Mouse (Mus musculus): ENCODE measurements around the gene Ccr3.
"Not testable (repeated sequence)": the region's sequence is repeated elsewhere in the genome, so short reads cannot be mapped to it uniquely, and the experiment has no call there.

Gene Ccr3

DNA sequence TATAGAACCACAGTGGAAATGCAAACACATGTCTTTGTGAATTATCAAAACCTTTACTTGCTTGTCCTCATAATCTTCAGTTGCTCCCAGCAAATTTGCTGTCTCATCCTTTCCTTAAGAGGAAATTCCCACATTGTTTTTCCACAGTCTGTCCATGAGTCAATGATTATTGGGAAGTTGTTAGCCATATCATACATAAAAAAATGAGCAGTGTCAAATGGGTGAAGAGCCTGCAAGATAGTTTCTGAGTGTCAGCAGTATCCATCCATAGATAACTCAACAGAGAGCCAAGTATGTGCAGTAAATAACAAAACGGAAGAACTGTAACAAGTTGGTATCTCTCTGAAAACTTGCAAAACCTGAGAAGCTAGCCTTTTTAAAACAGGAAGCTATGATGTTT lies at the start of gene Ccr3:
Ccr3 (plus strand) TSS at position 301 of the 400 bp plus-strand sequence.
- DNase-seq, result no peak

DNA sequence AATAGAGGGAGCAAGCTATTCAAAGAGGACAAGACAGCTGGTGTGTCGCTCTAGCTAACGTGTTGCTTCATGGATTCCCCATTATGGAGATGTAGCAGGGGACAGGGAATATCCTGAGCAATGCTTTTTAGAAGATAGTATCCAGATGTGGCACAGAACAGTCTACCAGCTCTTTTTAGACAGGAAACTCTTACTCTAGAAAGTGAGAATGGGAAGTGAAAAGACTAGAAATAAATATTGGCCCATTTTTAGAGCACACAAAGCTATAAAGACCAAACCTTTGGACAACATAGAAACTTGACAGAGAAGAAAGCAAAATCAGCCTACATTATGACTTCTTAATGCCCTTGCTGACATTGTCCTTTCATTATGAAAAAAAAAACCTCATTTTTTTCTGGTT lies 46.1 kb upstream of the Ccr3 start:
- no peak for DNase-seq

DNA sequence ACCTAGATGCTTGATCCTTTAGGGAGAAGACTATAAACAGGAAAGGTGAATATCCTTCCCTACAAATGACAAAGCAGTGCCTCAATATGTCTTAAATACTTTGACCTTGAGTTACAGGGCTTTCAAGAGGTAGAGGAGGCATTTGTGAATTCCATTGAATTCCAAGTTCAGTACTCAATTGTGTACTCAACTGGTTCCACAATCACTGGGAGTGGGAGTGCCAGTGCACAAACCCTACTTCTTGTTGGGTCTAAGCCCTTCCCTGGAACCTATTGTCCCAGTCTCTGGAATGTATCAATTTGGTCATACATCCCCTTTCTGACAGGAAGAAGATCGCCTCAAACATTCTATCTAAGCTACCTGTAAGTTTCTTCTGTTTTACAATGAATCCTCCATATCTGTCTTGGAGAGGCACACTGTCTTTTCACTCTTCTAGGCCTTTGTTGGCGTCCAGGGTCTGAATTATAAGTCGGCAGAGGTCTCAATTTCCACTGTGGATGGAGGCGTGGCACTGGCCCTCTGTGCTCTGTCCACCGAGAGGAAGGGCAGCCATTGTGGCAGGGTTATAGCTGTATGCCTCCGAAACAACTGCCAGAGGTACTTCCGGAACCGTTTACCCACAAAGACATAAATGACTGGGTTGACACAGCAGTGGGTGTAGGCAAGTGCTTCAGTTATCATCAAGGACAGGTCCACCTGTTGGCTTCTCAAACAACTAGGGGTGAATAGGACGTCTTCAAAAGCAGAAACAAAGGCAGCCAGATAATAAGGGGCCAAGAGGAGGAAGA lies 44.7 kb upstream of the Ccr3 start:
- no peak for DNase-seq

DNA sequence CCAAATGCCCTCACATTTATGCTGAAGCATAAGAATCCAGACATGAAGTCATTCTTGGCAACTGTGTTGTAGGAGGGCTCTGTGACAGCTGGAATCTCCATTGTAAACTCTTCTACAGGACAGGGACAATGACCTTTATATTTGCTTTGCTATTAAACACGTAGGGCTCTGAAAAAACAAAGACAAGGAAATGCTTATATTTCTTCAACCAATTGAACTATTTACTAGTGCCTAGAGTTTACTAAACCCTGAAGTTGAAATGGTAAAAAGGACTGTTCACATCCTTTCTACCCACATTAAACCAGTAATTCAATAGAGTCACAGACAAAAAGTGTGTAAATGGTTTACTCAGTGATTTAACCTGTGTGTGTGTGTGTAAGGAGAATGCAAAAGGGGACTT lies 43.5 kb upstream of the Ccr3 start, which contains the start of gene Ccr1l1:
Ccr1l1 (minus strand) TSS at position 101 of the 400 bp plus-strand sequence.
- no peak for DNase-seq

DNA sequence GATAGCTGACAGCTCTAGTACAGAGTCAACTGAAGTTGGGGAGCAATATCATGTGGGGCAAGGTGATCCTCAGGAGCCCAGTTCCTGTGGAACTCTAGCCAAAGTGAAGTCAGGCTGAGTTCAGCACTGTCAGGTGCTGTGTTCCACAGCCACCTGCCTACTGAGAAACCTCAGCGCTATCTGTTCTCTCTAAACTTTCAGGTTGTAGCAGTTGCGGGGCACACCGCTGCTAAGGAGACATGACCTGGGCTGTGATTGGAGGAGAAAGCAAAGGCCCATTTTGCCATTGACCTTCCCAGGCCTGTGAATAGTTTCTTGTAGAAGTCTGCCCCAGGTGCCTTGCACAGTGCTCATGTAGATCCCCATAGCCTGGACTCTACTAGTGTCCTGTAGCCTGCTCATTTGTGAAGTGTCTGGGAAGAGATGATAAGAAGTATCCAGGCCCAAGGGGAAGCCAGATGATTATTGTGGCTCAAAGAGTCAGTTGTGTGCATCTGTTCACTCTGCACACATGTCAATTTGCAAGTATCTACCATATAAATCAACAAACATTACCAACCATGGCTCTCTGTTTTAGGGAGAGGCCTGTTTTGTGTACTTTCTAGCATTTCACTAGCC lies 40.8 kb upstream of the Ccr3 start:
- DNase-seq, result not testable (repeated sequence)

DNA sequence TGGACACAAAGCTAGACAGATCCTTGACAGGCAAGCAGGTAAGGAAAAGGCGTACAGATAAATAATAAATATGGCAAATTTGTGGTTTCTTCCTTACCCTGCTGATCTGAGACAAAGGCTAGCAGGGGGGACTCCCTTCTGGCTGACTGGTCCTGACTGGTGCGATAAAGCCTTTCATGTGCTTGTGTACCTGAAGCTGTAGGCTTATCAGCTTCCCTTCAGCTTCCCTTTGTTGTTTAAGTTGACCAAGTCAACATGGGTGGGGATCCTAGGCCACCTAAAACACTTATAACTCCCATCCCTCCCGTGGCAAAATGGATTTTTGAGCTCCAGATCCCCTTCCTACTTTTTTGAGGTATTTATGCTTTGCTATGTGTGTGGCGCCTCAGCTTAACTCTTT lies 39.9 kb upstream of the Ccr3 start:
- no peak for DNase-seq

DNA sequence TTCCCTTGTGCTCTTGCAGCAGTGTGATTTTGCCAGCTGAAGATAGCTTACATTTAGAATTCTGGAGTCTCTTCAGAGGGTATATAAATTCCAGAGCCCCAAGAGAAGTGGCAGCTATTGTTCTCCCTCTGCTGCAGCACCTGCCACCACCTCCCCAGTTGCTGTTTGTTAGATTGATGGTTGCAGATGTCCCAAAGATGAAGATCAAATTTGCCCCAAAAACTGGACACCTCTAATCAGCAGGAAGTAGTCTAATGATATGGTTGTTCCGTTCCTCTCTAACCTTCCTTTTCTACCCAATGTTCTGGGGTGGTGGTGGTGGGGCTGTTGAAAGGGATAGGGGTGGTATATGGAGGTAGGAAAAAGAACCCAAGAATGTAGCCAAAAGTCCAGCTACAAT lies 39.1 kb upstream of the Ccr3 start:
- DNase-seq, result no peak

DNA sequence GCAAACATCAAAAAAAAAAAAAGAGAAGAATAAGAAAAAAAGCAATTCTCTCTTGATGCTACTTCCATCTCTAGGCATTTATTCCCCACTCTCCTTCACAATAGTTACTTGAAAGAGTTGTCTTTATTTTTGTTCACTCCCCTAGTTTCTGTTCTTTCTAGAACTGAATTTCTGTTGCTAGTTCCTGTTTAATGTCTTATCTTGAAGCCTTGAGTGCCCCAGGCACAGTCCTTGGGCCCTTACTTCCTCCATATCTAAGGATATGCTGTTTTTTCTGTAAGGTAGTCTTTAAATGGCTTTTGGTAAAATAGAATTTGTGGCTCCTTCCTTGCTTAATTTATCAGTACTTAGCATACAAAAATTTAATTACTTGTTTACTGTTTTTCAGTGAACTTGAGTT lies 36.8 kb upstream of the Ccr3 start:
- no peak for DNase-seq

DNA sequence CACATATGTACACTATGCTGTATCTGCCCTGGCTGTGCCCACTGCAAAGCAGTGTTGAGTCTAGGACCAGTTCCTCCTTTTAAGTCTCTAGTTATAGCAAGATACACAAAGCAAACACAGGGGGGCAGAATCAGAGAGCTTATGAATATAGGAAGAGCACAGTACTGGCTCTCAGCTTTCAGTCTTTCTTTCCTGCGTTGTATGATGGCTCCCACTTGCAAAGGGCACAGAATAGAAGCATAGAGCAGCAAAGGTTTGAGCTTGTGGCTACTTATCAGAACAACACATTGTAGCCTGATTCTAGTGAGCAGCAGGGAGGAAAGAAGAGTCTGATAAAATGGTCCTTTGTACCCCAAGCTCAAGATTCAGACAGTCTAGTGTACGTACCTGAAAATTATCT lies 35.6 kb upstream of the Ccr3 start:
- DNase-seq, result peak in 1 of 2 experiments; percentile 4

DNA sequence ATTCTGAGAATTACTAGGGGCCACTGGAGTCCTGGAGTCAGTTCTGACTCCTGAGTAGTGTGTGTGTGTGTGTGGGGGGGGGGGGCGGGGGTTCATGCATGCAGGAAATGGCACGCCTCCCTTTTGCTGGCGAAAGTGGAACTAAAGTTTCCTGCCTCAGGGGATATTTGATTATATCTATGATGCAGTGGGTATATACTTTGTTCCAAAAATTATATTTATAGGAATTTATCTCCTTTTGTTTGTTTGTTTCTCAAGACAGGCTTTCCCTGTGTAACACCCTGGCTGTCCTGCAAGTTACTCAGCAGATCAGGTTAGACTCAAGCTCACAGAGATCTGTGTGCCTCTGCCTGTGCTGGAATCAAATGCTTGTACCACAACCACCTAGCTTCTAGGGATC lies 32.1 kb upstream of the Ccr3 start:
- no peak for DNase-seq

DNA sequence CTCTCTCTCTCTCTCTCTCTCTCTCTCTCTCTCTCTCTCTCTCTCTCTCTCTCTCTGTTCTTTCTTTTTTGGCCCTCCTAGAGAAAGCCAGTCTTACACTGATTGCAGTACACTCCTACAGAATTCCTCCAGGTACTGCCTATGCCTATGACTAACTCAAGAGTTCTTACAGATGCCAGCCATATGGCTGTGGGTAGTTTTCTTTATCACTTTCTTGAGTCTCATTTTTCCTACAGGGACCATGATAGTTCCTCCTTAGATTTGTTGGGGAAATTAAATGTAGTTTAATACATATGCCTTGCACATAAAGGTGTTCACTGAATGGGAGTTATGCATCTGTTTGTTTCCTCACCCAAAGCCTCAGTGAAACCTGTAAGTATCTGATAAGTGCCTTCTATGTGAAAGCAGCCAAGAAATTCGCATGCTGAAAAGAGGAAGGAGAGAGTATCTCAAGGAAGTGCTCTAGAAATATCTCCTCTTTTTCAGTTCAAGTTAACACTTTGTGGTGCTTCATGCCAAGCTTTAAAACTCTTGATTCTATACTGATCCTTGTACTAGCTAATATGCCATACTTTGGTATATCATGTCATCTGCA lies 30.4 kb upstream of the Ccr3 start:
- no peak for DNase-seq

DNA sequence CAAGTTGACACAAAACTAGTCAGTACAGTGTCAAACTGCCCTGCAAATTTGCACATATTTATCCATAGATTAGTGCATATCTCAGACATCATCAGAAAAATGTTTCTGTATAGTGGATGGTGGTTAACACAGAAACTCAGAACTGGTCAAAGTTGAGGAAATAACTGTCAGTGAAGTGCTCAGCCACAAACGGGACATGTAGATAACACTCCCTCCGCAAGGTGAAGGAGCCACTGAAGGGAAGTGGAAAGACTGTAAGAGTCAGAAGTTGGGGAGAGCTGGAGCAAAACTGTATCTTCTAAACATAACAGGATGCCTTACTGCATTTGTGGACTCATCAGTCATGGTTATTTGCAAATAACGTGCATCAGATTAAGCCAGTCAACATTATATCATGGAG lies 24.1 kb upstream of the Ccr3 start:
- DNase-seq, result no peak

DNA sequence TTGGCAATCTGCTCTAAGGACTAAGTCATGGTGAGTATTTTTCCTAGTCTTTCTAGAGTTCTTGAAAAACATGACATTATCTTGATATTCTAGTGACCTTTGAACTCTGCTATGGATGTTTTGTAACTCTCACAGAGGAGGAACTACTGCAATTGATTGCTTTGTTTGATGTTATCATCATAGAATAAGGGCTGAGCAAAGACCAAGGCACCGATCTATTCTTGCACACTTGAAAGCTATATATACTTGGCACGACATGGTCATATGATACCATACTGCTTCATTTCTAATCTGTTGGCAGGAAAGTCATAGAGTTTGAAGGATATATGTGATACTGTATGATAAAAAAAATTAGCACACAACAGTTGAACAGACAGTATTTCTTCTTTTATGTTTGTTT lies 22.0 kb upstream of the Ccr3 start:
- no peak for DNase-seq

DNA sequence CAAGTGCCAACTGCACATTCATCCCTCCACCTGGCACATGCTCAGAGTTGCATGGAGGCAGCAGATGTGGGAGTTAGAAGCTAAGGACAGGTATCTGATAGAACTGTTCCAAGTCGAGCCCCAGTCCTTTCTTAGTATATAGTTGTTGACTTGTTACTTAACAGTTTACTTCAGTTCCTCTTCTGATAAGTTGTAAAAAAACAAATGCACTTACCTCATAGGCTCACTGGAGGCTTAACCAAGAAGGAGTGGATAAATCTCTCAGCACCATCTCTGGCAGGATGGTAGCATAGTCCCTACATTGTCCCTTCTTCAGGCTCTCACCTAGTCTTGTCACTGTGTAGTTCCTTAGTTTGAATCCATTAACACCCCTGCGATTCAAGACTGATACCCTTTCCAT lies 9.1 kb upstream of the Ccr3 start:
- no peak for DNase-seq

DNA sequence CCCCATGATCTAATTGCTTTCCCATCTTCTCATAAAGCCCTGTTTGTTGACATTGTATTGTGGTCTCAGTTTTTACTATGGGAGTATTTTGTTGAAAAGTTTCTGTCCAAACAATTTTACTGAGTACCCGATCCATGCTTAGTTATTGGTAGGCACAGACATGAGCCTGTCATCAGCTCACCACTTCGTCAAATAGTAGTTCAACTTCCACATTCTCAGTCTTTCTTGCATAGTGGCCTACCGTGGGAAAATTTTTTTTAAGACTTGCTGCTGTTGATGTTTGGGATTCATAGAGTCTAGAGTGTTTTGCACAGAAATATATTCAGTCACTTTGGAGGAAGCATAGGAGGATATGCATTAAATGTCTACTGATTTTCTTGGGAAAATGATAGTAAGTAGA lies 8.5 kb upstream of the Ccr3 start:
- DNase-seq, result no peak

DNA sequence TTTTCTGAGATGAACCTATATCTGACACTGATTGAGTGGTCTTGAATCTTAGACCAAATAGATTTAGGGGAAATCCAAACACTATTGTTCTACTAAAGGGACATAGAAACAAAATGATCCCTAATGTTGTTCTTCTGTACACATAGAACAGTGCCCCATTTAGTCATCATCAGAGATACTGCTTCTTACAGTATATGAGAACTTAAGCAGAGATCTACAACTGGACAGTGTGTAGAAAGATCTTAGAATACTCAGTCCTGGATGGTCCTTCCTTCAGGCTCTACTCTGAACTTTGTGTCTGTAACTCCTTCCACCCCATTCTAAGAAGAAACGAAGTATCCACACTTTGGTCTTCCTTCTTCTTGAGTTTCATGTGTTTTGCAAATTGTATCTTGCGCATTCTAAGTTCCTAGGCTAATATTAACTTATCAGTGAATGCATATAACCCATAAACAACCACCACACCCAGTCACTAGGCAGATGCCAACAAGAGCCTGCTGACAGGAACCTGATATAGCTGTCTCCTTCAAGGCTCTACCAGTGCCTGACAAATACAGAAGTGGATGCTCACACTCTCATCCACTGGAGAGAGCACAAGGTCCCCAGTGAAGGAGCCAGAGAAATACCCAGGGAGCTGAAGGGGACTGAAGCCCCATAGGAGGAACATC lies 6.7 kb upstream of the Ccr3 start:
- DNase-seq, result no peak

DNA sequence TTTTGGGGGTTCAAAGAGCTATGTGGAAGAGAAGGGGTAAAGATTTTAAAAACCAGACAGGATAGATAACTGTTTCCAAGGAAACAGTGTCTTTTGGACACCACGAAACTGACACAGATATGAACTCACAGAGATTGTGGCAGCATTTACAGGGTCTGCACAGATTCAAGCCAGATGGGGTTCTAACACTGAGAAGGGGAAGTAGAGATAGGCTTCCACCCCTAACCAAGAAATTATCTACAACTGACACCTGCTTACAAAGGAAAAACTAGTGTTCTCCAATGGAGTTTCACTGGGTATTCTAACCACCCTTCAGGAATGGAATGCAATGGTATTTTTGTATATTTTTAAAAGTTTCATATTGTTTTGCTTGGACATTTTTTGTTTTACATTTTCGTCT lies 5.7 kb upstream of the Ccr3 start:
- no peak for DNase-seq

DNA sequence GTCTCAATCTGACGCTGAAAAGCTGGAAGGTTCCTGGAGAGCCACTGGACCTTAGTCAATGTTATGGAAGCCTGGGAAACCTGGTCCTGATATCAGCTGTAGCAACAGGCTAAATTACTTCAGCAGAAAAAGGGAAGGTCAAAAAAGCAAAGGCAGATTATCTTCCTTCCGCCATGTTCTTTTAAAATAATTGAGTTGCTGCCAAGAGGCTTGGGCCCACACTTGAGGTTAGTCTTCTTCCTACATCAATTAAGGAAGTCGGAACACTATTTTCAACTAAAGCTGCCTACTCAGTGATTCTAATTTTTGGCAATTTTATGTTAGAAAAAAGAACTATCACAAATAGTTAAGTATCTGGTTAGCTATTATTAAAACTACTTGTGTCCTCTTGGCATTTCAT lies 1.9 kb upstream of the Ccr3 start:
- DNase-seq, result no peak

DNA sequence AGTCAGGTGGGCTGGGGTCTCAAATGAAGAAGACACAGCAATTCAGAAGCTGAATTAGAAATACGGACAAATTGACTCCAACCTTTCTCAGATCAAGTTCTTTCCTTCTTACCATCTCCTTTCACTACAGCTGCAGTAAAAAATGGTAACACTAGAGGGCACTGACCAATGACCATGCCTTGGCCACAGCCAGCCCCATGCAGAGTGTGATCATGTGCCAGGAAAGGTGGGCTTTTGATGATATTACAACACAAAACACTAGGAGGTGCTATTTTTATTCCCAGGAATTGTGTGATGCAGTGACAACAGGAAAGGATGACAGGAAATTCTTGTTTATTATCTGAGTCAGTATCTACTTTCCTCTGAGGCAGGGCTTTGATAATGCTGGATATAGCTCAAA lies 11.6 kb downstream of the Ccr3 start:
- DNase-seq, result peak; percentile 9 to 21

DNA sequence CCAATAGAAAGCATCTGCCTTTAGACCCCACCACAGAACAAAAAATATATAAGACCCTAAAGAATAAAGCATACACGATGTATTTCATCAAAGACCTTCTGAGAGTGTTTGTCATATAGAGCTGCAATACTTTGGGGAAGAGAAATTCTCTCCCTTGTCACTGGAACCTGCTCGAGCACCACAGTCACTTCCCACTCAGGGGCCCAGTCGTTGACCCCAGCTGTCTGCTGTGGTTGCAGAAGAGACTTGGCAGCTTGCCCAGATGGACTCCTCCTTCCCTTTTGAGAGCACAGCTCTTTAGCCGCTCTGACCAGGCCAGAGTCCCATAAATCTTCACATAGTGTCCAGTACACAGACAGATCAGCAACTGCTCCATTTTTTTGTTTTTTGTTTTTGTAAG lies 15.9 kb downstream of the Ccr3 start:
- peak; percentile 84 to 87 for DNase-seq

DNA sequence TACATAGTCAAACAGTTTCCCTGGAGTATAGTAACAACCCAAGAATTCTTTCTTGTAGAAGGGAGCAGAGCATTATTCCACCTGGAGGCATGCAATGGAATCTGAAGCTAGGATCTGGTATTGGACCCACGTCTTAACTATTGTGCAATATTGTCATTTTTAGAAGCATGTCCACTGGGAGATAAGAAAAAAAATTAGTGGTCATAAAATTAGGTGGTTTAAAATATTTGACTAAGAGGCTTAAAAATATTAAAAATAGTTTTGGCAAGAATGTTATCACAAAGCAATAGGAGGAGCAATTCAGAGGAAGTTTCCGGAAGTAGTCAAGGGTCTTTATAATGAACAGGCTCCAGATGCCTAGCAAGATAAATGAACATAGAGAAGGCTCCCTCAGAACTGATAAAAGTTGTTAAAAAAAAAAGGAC lies 16.4 kb downstream of the Ccr3 start:
- DNase-seq, result no peak

DNA sequence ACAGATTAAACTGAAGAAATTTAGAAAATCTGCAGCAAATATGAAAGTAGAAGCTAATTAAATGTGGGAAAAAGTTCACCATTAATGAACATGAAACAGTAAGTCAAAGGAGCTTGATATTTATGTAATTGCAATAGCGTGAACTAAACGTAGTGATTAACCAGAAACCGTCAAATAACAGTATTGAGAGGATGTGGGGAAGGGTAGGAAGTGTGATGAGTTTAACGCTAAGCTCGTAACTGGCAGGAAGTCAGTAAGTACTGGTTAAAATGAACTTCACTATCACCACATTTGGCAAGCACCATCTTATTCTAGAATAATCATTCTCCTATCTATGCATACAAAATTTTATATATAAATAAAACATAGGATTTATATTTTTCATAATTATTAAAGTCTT lies 17.2 kb downstream of the Ccr3 start:
- no peak for DNase-seq

DNA sequence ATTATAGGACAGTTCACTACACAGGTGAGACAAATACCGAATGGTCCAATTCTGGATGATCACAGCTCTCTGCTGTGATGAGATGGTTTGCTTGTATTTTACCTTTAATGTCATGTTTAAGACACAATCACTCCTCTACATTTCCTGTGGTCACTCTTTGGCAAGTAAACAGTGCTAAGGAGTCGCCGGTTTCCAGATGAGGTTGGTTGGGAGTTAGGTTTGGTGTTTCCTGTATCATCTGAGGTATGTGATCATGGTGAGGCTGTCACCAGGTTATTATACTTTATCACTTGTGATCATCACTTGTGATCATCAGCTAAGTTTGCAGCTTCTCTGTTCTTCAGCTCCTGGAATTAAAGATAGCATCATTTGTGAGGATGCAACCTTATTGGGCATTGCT lies 19.2 kb downstream of the Ccr3 start:
- no peak for DNase-seq

DNA sequence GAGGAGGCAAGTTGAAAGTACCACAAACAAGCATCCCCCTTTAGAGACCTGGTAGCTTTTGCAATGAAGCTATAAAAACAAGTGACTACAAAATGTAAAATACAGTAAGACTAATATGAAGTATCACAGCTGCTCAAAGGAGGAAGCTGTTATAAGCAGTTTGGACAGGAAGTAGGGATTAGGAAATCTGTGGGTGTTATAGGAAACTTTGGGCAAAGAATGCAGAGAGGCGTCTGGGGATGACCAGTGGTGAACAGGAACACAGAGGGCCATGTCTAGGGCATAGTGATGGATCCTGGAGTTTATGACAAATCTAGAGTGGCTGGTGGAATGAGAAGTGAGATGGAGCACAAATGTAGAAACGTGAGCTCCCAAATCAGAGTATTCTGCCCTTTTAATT lies 31.8 kb downstream of the Ccr3 start:
- DNase-seq, result no peak

Data from kidney, postnatal 36 days (tissue).